Mouse (Mus musculus) retina, postnatal 1 day (tissue): ENCODE data around the gene 1700109H08Rik.
"Not testable (repeated sequence)": the region's sequence is repeated elsewhere in the genome, so short reads cannot be mapped to it uniquely, and the experiment has no call there.

ENCODE experiments used
- DNase-seq: peaks from one replicate; pipeline ENCODE4 v3.0.0-alpha.2; 2012

Gene 1700109H08Rik

GRCm38 (mm10) chr5:3571266-3571665 is at the start of gene 1700109H08Rik:
Gene 1700109H08Rik, plus strand, starts transcription at chr5:3571566.
- DNase-seq = no peak

DNA sequence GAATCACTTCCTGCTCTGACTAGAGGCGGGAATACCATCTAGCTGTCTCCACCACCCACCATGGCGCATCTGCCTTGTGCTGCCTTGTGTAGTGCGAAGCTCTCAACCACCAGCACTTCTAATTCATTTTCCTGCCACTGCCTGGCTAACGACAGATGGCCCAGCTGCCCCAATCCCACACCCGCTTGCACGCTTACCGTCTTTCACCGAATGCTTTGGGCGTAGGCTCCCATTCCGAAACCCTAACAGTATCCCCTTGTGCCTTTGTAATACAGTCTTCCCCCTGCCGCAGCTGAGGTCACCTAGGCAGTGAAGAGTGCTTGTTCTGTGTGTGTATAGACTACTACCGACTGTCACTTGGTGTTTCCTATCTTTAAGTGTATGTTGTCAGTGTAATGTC is 49.6 kb upstream of the 1700109H08Rik start:
- no peak for DNase-seq

- DNase-seq = no peak
Observed at GRCm38 (mm10) chr5:3522826-3523225, 48.5 kb upstream of the 1700109H08Rik start.

- DNase-seq = peak; percentile 55
Observed at GRCm38 (mm10) chr5:3527041-3527691, 44.2 kb upstream of the 1700109H08Rik start.

DNA sequence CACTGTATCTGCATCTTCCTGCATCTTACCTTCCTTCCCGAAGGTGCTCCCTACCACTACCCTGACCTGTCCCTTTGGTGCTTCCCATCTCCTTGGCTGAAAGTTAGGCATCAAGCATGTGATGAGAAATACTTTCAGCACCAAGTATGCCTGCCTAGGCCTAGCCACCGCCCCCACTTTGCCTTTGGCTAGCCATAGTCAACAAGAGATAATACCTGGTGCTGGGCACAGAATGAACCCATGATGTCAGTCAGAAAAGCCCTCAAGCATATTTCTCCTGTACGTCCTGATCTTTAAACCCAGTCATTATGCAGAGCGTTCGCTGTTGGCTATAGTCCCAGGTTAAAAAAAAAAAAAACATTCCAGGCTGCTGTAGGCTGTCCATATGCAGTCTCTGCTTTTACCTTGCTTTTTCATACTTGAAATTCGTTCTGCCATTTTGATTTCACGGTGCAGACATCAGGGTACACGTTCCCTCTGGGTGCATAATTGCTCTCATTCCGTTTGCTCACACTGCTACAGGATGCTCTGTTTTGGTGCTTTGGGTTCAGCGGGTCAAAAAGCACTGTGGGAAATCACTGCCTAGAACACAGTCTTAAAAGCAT is 41.7 kb upstream of the 1700109H08Rik start:
- no peak for DNase-seq

- DNase-seq = not testable (repeated sequence)
Observed at GRCm38 (mm10) chr5:3532048-3532447, 39.3 kb upstream of the 1700109H08Rik start.

DNA sequence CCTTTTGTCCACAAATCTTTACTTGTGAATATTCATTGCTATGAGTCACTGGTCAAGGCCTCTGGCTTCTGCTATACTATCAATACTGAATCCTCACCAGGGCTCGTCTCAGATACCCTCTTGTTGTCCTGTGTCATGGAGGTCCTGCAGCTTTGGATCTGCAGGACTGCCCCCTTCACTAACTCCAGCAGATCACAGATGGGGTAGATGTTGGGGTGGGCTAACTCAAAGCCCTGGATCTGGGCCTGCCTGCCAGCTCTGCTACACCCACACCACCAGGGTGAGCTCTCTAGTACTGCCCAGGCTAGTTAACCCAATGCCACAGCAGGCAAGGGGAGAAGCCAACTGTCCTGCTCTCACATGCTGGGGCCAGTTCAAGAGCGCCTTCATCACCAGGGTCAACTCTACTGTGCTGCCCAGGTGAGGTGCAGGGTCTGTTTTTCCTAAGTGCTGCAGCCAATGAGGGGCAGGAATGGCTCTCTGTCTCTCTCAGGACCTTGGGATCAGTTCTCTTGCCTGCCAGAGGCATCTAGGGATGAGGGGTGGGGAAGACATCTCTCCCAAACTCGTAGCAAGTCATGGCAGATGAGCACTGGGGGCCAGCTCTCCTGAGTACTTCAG is 34.7 kb upstream of the 1700109H08Rik start:
- DNase-seq = no peak

DNA sequence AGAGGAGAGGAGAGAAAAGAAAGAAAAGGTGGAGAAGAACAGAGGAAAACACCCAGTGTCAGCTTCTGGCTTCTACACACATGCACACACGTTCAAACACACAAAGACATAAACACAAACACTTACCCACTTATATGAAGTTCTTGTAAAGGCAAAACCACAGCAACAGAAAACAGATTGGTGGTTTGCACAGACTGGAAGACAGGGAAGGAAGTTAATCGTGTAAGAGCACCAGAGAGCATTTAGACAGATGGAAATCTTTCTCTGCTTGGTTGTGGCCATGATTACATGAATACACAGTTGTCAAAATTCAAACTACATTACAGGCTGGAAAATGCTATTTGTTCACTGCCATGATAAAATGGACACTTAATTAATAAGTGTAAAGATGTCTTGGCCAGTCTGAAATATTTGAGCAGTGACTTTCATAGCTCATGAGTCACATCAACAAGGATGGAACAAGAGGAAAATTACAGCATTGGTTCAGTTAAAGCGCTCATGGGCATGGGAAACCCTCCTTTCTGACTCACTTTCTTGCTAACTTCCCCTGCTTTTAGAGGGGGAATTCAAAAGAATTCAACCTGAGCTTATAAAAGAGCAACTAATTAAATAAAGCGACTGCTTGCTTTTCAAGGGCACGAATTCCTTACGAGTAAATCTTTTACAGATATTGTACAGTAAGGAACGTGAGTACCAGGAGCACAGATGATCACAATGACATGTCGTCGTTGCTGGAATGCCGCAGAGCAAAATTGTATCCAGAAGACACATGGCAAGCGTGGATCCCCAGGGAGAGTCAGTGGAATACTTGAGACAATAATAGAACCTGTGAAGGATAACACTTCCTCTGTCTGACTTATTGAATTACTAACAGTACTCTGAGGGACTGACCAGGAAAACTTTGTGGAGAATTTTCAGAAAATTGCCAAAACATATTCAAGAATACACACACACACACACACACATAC is 32.6 kb upstream of the 1700109H08Rik start:
- DNase-seq = no peak

DNA sequence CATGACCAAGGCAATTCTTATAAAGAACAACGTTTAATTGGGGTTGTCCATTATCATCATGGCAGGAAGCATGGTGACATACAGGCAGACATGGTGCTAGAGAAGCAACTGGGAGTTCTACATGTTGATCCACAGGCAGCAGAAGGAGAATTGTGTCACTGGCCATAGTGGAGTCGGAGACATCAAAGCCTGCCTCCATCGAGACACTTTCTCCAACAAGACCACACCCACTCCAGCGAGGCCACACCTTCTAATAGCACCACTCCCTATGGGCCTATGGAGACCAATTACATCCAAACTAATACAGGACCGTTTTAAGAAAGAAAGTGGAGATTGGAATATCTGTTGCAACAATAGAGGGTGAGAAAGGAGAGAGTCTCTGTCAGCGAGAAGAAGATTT is 29.5 kb upstream of the 1700109H08Rik start:
- no peak for DNase-seq

DNA sequence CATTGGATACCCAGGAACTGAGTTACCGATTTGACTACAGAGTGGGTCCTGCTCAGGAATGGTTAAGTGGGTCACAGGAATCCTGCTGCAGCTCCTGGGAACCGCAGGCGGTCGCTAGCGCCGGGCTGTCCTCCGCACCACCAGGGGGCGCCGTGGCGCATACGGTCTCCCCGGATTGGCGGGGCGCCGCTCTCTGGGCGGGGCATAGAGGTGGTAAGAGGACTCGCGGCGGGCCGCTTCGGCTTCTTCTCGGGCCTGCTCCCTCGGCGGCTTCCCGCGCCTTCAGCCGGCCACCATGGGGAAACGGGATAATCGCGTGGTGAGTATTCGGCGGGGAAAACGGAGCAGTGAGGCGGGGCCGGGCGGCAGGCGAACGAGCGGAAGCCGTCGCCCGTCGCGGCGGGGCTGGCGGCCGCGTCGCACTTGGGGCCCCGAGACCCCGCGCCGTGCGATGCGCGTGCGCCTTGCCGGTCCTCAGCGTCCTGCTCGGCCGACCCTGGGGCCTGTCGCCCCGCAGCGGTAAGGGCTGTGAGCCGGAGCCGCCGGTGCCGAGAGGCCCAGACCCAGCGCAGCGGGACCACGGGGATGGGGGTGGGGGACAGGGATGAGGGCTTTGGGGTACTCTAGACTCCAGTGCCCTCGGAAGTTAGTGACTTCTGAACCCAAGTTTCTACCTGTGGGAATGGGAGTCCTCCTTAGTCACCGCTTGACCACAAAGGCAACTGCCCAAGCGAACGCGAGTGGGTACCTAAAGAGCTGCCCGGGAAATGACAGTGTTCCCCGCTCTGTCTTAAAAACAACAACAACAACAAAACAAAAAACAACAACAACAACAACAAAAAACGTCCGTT is 27.5 kb upstream of the 1700109H08Rik start, which contains the start of gene Fam133b:
TSS of gene Fam133b (plus strand) at position 205 of the 851 bp plus-strand sequence.
- DNase-seq = peak; percentile 96

- no peak for DNase-seq
Observed at GRCm38 (mm10) chr5:3544480-3544769, 26.9 kb upstream of the 1700109H08Rik start.

DNA sequence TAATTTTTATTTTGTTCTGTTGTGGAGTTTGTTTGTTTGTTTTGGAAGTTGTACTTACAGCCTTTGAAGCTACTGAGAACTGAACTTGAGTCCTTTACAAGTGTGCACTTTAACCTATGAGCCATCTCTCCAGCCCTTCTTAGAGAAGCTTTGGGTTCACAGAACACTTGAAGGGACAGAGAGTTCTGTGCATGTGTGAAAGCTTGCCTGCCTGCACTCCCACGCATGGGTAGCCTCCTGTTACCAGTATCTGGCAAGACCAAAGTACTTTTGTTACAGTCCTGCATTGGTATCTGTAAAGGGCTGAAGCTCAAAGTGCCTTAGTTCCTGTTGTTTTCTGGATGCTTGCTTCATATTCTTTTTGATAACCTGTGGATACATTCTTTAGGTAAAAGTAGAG is 25.1 kb upstream of the 1700109H08Rik start:
- no peak for DNase-seq

DNA sequence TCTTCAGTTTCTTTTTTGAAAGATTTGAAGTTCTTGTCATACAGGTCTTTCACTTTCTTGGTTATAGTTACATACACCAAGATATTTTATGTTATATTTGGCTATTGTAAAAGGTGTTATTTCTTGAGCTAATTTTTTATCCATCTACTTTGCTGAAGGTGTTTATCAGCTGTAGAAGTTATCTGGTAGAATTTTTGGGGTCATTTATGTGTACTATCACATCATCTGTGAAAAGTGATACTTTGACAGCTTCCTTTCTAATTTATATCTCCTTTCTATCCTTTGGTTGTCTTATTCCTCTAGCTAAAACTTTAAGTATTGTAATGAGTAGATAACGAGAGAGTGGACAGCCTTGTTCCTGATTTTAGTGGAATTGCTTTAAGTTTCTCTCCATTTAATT is 19.9 kb upstream of the 1700109H08Rik start:
- no peak for DNase-seq

DNA sequence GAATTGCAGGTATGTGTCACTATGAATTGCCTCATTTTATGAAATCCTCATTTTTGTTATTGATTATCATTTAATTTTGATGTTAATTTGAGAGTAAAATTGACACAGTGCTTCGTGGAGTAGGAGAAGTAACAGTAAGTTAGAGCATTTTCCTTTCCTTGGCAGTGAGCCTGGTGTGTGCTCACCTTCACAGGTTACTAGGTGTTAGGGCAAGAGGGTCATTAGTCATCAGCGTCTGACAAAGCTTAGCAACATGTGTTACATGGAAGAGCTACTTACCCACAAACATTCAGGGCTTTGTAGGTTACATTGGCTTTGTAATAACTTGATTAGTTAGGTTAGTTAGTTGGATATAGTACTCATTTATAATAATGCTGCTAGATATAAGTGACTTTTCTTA is 17.2 kb upstream of the 1700109H08Rik start:
- DNase-seq = no peak

- no peak for DNase-seq
Observed at GRCm38 (mm10) chr5:3574825-3575224, 3.5 kb downstream of the 1700109H08Rik start.

DNA sequence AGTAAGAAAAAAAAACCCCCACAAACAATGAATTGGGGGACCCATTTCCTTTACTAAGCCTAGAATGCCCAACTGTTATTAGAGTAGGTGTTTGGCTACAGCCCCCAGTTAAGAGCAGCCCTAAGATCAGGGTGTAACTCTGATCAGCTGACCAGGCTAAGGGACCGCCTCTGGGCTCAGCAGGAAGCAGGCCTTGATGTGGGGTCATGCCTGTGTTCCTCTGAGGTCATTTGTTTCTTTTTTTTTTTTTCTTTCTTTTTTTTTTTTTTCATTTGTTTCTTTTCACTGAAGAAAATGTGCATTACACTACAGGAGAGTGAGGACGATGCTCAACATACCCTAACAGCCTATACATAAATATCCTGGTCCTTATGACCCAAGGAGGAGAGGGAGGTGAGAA is 6.6 kb downstream of the 1700109H08Rik start:
- DNase-seq = no peak

DNA sequence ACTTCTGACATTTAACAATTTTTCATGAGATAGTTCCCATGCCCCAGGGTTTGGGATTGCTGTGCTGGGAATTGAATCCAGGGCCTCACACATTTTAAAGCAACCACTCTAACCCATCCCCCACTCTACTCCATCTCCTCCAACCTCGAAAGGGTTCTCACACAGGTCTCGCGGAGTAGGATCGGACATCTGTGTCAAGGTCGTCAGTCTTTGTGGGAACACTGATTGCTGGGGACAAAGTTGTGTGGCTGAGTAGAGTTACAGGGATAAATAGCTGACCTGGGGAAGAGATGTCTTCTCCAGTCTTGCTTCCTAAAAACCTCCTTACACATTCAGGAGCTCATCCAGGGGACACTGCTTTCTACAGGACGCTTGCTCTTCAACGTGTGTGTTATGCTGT is 7.7 kb downstream of the 1700109H08Rik start:
- DNase-seq = no peak

DNA sequence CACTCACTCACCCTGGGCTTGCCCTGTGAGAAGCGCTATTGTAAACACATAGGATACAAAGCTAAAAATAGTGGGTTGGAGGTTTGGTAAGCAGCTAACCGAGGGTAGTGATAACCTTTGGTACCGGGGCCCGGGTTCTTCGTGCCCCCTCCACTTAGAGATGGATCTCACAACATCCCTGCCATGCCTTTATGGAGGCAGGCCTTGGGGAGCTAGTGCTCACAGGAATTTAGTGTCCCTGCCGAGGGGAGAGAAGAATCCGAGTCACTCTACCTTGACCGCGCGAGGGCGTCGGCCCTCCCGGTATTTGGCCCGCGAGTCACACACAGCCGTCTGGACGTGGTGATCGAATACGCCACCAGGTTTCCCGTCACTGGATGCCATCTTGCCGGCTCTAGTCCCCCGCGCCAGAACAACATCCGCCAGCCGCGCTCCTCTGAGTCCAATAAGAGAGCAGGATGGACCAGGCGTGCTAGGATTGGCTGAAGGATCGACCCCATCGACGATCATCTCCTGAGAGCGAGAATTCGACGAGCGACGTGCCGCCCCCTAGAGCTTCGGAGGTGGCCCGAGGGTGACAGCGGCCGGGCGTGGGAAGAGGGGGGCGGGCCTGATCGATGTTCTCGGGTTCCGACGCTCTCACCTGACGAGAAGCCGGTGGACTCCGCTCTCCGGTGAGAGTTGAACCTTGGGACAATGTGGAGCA is 24.5 kb downstream of the 1700109H08Rik start, which contains the start of gene Pex1:
TSS of gene Pex1 (plus strand) at position 374 of the 706 bp plus-strand sequence.
- DNase-seq = peak; percentile 99

DNA sequence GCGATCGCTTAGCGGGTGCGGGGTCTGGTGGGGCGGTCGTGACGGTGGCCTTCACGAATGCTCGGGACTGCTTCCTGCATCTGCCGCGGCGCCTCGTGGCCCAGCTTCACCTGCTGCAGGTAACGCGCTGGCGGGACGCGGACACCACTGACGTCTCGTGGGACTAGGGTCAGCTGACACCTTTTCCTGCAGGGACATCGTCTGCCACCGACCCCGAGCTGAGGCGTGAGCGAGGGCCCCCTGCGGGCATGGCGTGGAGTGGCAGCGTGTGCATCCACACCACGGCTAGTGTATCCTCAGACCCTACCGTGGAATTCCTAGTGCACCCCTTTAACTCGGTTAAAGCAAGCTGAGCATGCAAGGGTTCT is 25.0 kb downstream of the 1700109H08Rik start, which contains the start of gene Rbm48:
TSS of gene Rbm48 (minus strand) at position 187 of the 368 bp plus-strand sequence.
- DNase-seq = peak; percentile 90

DNA sequence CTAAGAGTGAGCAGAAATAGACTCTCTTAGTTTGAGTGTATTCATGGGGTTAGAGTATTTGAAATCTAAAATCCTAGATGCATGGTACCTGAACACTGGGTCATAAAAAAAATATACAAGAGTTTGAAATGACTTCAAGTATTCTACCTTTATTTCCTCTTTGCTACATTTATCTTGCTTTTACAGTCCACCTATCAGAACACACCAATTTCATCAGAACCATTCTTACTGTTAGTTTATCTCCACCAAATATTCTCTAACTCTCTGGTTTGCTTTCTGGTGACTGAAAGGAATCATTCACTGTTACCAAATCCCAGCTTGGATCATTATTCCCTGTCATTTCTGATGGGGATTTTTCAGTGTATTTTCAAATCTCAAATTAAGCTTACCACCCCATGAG is 25.8 kb downstream of the 1700109H08Rik start:
- no peak for DNase-seq

GRCm38 (mm10) chr5:3598766-3599165 is 27.4 kb downstream of the 1700109H08Rik start:
- DNase-seq = no peak
